Mouse (Mus musculus) hindbrain, embryonic 11.5 days (tissue): Measurements from ENCODE around the gene Ppp4r1. TPM values are rescaled to one million over a fixed set of nuclear protein-coding genes. Genes with fewer than 3 reads are reported as not detected.
A peak's percentile ranks its signal among the peaks of the same experiment; 100 is the strongest.

Experiments used
- ATAC-seq: fragments of 200-750 bp; cut with Nextera tagmentation; 2 replicates; pipeline ENCODE4 v1.8.0; 2017; ENCODE audit warnings: mild to moderate bottlenecking, moderate TSS enrichment, moderate library complexity; ENCODE audit not compliant: low FRiP score
- DNase-seq: peaks from one replicate; pipeline ENCODE4 v3.0.0-alpha.2; 2015; ENCODE audit warnings: low spot score
- H3K27ac ChIP-seq: fragments of 300-500 bp; sonication (generic); 2 replicates; pipeline ENCODE4 v1.5.1; 2014; ENCODE audit warnings: mild to moderate bottlenecking, low read depth, low read length
- H3K27me3 ChIP-seq: fragments of 300-500 bp; sonication (generic); 2 replicates; pipeline ENCODE4 v1.6.1; 2014; ENCODE audit warnings: mild to moderate bottlenecking, low read length, moderate library complexity, mixed read lengths; ENCODE audit not compliant: control insufficient read depth, insufficient read depth
- H3K36me3 ChIP-seq: fragments of 300-500 bp; sonication (generic); 2 replicates; pipeline ENCODE4 v1.6.1; 2014; ENCODE audit warnings: mild to moderate bottlenecking, low read length, moderate library complexity, mixed read lengths; ENCODE audit not compliant: control insufficient read depth, insufficient read depth
- H3K4me1 ChIP-seq: fragments of 300-500 bp; sonication (generic); replicated peaks from 2 replicates; pipeline ENCODE4 v1.6.1; 2014; ENCODE audit warnings: low read length, mixed read lengths; ENCODE audit not compliant: control insufficient read depth, insufficient read depth
- H3K4me2 ChIP-seq: fragments of 300-500 bp; sonication (generic); replicated peaks from 2 replicates; pipeline ENCODE4 v1.6.1; 2014; ENCODE audit warnings: mild to moderate bottlenecking, low read depth, low read length
- H3K4me3 ChIP-seq: fragments of 300-500 bp; sonication (generic); 2 replicates; pipeline ENCODE4 v1.5.1; 2014; ENCODE audit warnings: low read depth, low read length
- H3K9ac ChIP-seq: fragments of 300-500 bp; sonication (generic); 2 replicates; pipeline ENCODE4 v1.6.1; 2014; ENCODE audit warnings: low read depth, low read length
- H3K9me3 ChIP-seq: fragments of 300-500 bp; sonication (generic); 2 replicates; pipeline ENCODE4 v1.6.1; 2016; ENCODE audit warnings: low read length; ENCODE audit not compliant: control insufficient read depth
- WGBS: fragments of 180-500 bp; shearing (Covaris S2); extraction: QIAGEN DNeasy Blood & Tissue Kit; methylation state at CpG from one replicate; pipeline ENCODE4 v1.1.7; 2014; 5-methylcytosine and 5-hydroxymethylcytosine counted together
- polyA plus RNA-seq: library from polyadenylated mRNA; unstranded; fragments of >200 nt; fragmentation: Nextera tagmentation; extraction: Ambion mirVana; gene quantifications from 2 replicates; pipeline ENCODE4 v1.2.1, GENCODE M21; 2014

The Ppp4r1 gene
- polyA plus RNA-seq, 1 experiment from 2014 or later: 48.9 TPM

- DNase-seq (no peak), ATAC-seq (no peak)
- 90% methylated on average over 3 of the region's 3 CpGs for WGBS
- no peak overlapping the region for H3K4me3 ChIP-seq
- H3K27me3 ChIP-seq: no peaks in the 10 kb centered on the region
- H3K9ac ChIP-seq: no peak overlapping the region
- H3K4me2 ChIP-seq: no peak overlapping the region
- no peaks in the 10 kb centered on the region for H3K9me3 ChIP-seq
- no peaks in the 10 kb centered on the region for H3K4me1 ChIP-seq
- no peak overlapping the region for H3K27ac ChIP-seq
- H3K36me3 ChIP-seq: peaks cover 4% of the 10 kb centered on the region
Observed at GRCm38 (mm10) chr17:65866201-65866600, 83.8 kb downstream of the Ppp4r1 start.

GRCm38 (mm10) chr17:65867996-65868395, 85.6 kb downstream of the Ppp4r1 start:
- Histone ChIP-seq H3K9ac (no peak overlapping the region), H3K27me3 (no peaks in the 10 kb centered on the region), H3K36me3 (peaks cover 4% of the 10 kb centered on the region), H3K9me3 (no peaks in the 10 kb centered on the region), H3K4me3 (no peak overlapping the region), H3K4me2 (no peak overlapping the region), H3K4me1 (no peaks in the 10 kb centered on the region), H3K27ac (no peak overlapping the region)
- ATAC-seq: no peak
- 90% methylated on average over 5 of the region's 5 CpGs for WGBS
- no peak for DNase-seq

- 93% methylated on average over 10 of the region's 10 CpGs for WGBS
- H3K27me3 ChIP-seq: no peaks in the 10 kb centered on the region
- H3K4me2 ChIP-seq: no peak overlapping the region
- no peak for ATAC-seq
- H3K36me3 ChIP-seq: no peaks in the 10 kb centered on the region; the same call in 1 of the 2 replicates
- no peak overlapping the region for H3K27ac ChIP-seq
- H3K9ac ChIP-seq: no peak overlapping the region
- no peaks in the 10 kb centered on the region for H3K9me3 ChIP-seq
- H3K4me1 ChIP-seq: no peaks in the 10 kb centered on the region
- no peak overlapping the region for H3K4me3 ChIP-seq
- no peak for DNase-seq
Observed at GRCm38 (mm10) chr17:65869720-65870119, 87.3 kb downstream of the Ppp4r1 start.

- Histone ChIP-seq H3K27me3 (no peaks in the 10 kb centered on the region), H3K4me3 (no peak overlapping the region), H3K9me3 (no peaks in the 10 kb centered on the region), H3K27ac (no peak overlapping the region), H3K4me2 (no peak overlapping the region), H3K36me3 (no peaks in the 10 kb centered on the region; the same call in 1 of the 2 replicates), H3K9ac (no peak overlapping the region), H3K4me1 (no peaks in the 10 kb centered on the region)
- DNase-seq (peak; percentile 84), ATAC-seq (0 out of 2 replicates have a peak, but pooled peaks have one; percentile 10)
- 39% methylated on average over 4 of the region's 4 CpGs for WGBS
Observed at GRCm38 (mm10) chr17:65870146-65870545, 87.8 kb downstream of the Ppp4r1 start.

GRCm38 (mm10) chr17:65871641-65872041, 89.3 kb downstream of the Ppp4r1 start:
- Histone ChIP-seq H3K27ac (0 out of 2 replicates have a peak overlapping the region, but pooled peaks have one; percentile 17), H3K4me2 (no peak overlapping the region), H3K36me3 (no peaks in the 10 kb centered on the region), H3K9ac (no peak overlapping the region), H3K27me3 (no peaks in the 10 kb centered on the region), H3K4me1 (no peaks in the 10 kb centered on the region), H3K9me3 (no peaks in the 10 kb centered on the region), H3K4me3 (no peak overlapping the region)
- DNase-seq: no peak
- 59% methylated on average over 5 of the region's 5 CpGs for WGBS
- no peak for ATAC-seq

GRCm38 (mm10) chr17:65872051-65872450, 89.7 kb downstream of the Ppp4r1 start:
- Histone ChIP-seq H3K27ac (0 out of 2 replicates have a peak overlapping the region, but pooled peaks have one; percentile 17), H3K9ac (no peak overlapping the region), H3K27me3 (no peaks in the 10 kb centered on the region), H3K36me3 (no peaks in the 10 kb centered on the region), H3K4me2 (no peak overlapping the region), H3K4me3 (no peak overlapping the region), H3K9me3 (no peaks in the 10 kb centered on the region), H3K4me1 (no peaks in the 10 kb centered on the region)
- WGBS: 74% methylated on average over 6 of the region's 6 CpGs
- ATAC-seq (no peak), DNase-seq (no peak)

- no peaks in the 10 kb centered on the region for H3K27me3 ChIP-seq
- no peak overlapping the region for H3K4me2 ChIP-seq
- no peak overlapping the region for H3K4me3 ChIP-seq
- ATAC-seq: peak; percentile 30; the same call in 1 of the 2 replicates
- peak; percentile 59 for DNase-seq
- WGBS: 43% methylated on average over 6 of the region's 6 CpGs
- H3K9ac ChIP-seq: no peak overlapping the region
- H3K36me3 ChIP-seq: no peaks in the 10 kb centered on the region
- no peaks in the 10 kb centered on the region for H3K9me3 ChIP-seq
- 0 out of 2 replicates have a peak overlapping the region, but pooled peaks have one; percentile 17 for H3K27ac ChIP-seq
- no peaks in the 10 kb centered on the region for H3K4me1 ChIP-seq
Observed at GRCm38 (mm10) chr17:65872652-65873051, 90.3 kb downstream of the Ppp4r1 start.

- Histone ChIP-seq H3K4me3 (no peak overlapping the region), H3K27me3 (no peaks in the 10 kb centered on the region), H3K36me3 (no peaks in the 10 kb centered on the region), H3K9ac (no peak overlapping the region), H3K9me3 (no peaks in the 10 kb centered on the region), H3K27ac (no peak overlapping the region), H3K4me2 (no peak overlapping the region), H3K4me1 (no peaks in the 10 kb centered on the region)
- no peak for DNase-seq
- WGBS: 89% methylated on average over 4 of the region's 4 CpGs
- no peak for ATAC-seq
Observed at GRCm38 (mm10) chr17:65873156-65873555, 90.8 kb downstream of the Ppp4r1 start.

- H3K9ac ChIP-seq: no peak overlapping the region
- ATAC-seq (no peak), DNase-seq (no peak)
- no peak overlapping the region for H3K4me3 ChIP-seq
- no peaks in the 10 kb centered on the region for H3K27me3 ChIP-seq
- H3K36me3 ChIP-seq: no peaks in the 10 kb centered on the region
- H3K9me3 ChIP-seq: no peaks in the 10 kb centered on the region
- no peak overlapping the region for H3K27ac ChIP-seq
- H3K4me2 ChIP-seq: no peak overlapping the region
- 92% methylated on average over 11 of the region's 11 CpGs for WGBS
- no peaks in the 10 kb centered on the region for H3K4me1 ChIP-seq
Observed at GRCm38 (mm10) chr17:65873834-65874233, 91.5 kb downstream of the Ppp4r1 start.
